In the genomic region with DNA sequence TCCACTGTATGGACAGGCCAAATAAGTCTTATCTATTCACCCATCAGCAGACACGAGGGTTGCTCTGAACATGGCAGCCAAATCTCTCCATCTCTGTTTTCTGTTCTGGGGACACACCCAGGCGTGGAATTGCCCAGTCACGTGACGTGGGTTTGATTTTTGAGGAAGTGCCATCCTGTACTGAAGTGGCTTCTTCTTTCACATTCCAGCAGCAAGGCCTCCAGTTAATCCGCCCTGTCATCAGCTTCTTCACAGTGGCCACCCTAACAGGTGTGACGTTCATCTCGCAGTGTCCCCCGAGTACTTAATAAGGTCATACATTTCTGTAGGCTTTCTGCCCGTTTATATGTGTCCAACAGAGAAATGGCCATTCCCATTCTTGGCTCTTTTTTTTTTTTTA, we compare ENCODE assay signal across 23 mouse cellular contexts. TPM values are rescaled to one million over a fixed set of nuclear protein-coding genes. Genes with fewer than 3 reads are reported as not detected.
"Had no signal": no experiment of that assay in that cellular context is flagged by ENCODE, and none has a peak within 500 bp of the region (broad histone marks: within the 10 kb centered on the region; RNA-seq: fewer than 3 reads in every experiment).

No protein-coding gene starts in this region.

- H3K4me2 ChIP-seq: intestine, embryonic 15.5 days; kidney, embryonic 15.5 days; limb, embryonic 13.5 days; liver, embryonic 15.5 days; midbrain, embryonic 13.5 days; neural tube, embryonic 13.5 days; stomach, embryonic 15.5 days had no signal

- ATAC-seq: intestine, embryonic 15.5 days; lung, postnatal 0 days; midbrain, embryonic 13.5 days had no signal

- H3K4me3 ChIP-seq: intestine, embryonic 15.5 days; kidney, embryonic 15.5 days; limb, embryonic 13.5 days; liver, embryonic 15.5 days; midbrain, embryonic 13.5 days; neural tube, embryonic 13.5 days; stomach, embryonic 15.5 days had no signal

- H3K27ac ChIP-seq: intestine, embryonic 15.5 days; kidney, embryonic 15.5 days; limb, embryonic 13.5 days; liver, embryonic 15.5 days; macrophage; midbrain, embryonic 13.5 days; neural tube, embryonic 13.5 days; stomach, embryonic 15.5 days had no signal

- H3K36me3 ChIP-seq: intestine, embryonic 15.5 days; kidney, embryonic 15.5 days; limb, embryonic 13.5 days; liver, embryonic 15.5 days; midbrain, embryonic 13.5 days; neural tube, embryonic 13.5 days; stomach, embryonic 15.5 days had no signal

- H3K27me3 ChIP-seq: intestine, embryonic 15.5 days; kidney, embryonic 15.5 days; limb, embryonic 13.5 days; liver, embryonic 15.5 days; midbrain, embryonic 13.5 days; neural tube, embryonic 13.5 days had no signal

- H3K4me1 ChIP-seq: liver, embryonic 15.5 days had no signal

- H3K9me3 ChIP-seq: intestine, embryonic 15.5 days; kidney, embryonic 15.5 days; limb, embryonic 13.5 days; liver, embryonic 15.5 days; midbrain, embryonic 13.5 days; neural tube, embryonic 13.5 days; stomach, embryonic 15.5 days had no signal

- DNase-seq: kidney, adult 2 months; kidney, postnatal 25 days; layer of hippocampus, adult 9-11 months; left cerebral cortex, postnatal 4 days; lung, adult 2 months; right cerebral cortex, postnatal 14 days; thymus, adult 2 months; thymus, postnatal 25 days had no signal

- H3K9ac ChIP-seq: intestine, embryonic 15.5 days; kidney, embryonic 15.5 days; limb, embryonic 13.5 days; liver, embryonic 15.5 days; midbrain, embryonic 13.5 days; neural tube, embryonic 13.5 days; stomach, embryonic 15.5 days had no signal

RNA-seq across cellular contexts. Expression of gene Crocc2, which starts 3.1 kb away (rescaled TPM):
- total RNA-seq: liver, adult 2 months had no signal
- polyA plus RNA-seq: liver, adult 2 months; liver, embryonic 15.5 days; macrophage had no signal

RNA-seq across cellular contexts. Expression of gene 2310007B03Rik, which starts 4.7 kb away (rescaled TPM):
- total RNA-seq: left cerebral cortex, postnatal 10 days; left cerebral cortex, postnatal 4 days; liver, adult 2 months had no signal
- polyA plus RNA-seq: macrophage; midbrain, embryonic 13.5 days; neural tube, embryonic 13.5 days; spleen, adult 2 months; testis, adult 2 months had no signal

RNA-seq across cellular contexts. Expression of gene Agxt, which starts 30.4 kb away (rescaled TPM):
- total RNA-seq: left cerebral cortex, postnatal 10 days; left cerebral cortex, postnatal 4 days; midbrain, postnatal 0 days had no signal
- polyA plus RNA-seq: limb, embryonic 13.5 days; lung, adult 2 months; macrophage; midbrain, embryonic 13.5 days; midbrain, postnatal 0 days; neural tube, embryonic 13.5 days; spleen, adult 2 months; testis, adult 2 months; urinary bladder, adult 2 months had no signal
